Mouse (Mus musculus) lung, embryonic 14.5 days (tissue): ENCODE data around the gene Cd200r1. TPM values are rescaled to one million over a fixed set of nuclear protein-coding genes. Genes with fewer than 3 reads are reported as not detected.

Experiments
- ATAC-seq: fragments of 200-750 bp; cut with Nextera tagmentation; 2 replicates; pipeline ENCODE4 v1.8.0; 2017; ENCODE audit warnings: mild to moderate bottlenecking, moderate TSS enrichment, moderate library complexity; ENCODE audit not compliant: insufficient read depth
- DNase-seq: peaks from one replicate; pipeline ENCODE4 v3.0.0-alpha.2; 2015
- H3K27ac ChIP-seq: fragments of 300-500 bp; sonication (generic); 2 replicates; pipeline ENCODE4 v1.5.1; 2014; ENCODE audit warnings: low read depth, mild to moderate bottlenecking, moderate library complexity
- H3K27me3 ChIP-seq: fragments of 300-500 bp; sonication (generic); 2 replicates; pipeline ENCODE4 v1.6.1; 2014; ENCODE audit warnings: low read length, control low read depth; ENCODE audit not compliant: insufficient read depth
- H3K36me3 ChIP-seq: fragments of 300-500 bp; sonication (generic); 2 replicates; pipeline ENCODE4 v1.6.1; 2014; ENCODE audit warnings: control low read depth; ENCODE audit not compliant: insufficient read depth
- H3K4me1 ChIP-seq: fragments of 300-500 bp; sonication (generic); 2 replicates; pipeline ENCODE4 v1.6.1; 2014; ENCODE audit warnings: antibody characterized with exemption, control low read depth; ENCODE audit not compliant: insufficient read depth
- H3K4me2 ChIP-seq: fragments of 300-500 bp; sonication (generic); 2 replicates; pipeline ENCODE4 v1.6.1; 2014; ENCODE audit warnings: mild to moderate bottlenecking
- H3K4me3 ChIP-seq: fragments of 300-500 bp; sonication (generic); 2 replicates; pipeline ENCODE4 v1.5.1; 2014; ENCODE audit warnings: low read depth, low read length
- H3K9ac ChIP-seq: fragments of 300-500 bp; sonication (generic); 2 replicates; pipeline ENCODE4 v1.6.1; 2014
- H3K9me3 ChIP-seq: fragments of 300-500 bp; sonication (generic); 2 replicates; pipeline ENCODE4 v1.6.1; 2016; ENCODE audit warnings: low read depth, low read length, control low read depth
- CTCF ChIP-seq: IDR thresholded peaks from 2 replicates; pipeline ENCODE4 v1.5.1; 2016; ENCODE audit warnings: antibody characterized with exemption, low read depth
- WGBS: fragments of 180-500 bp; shearing (Covaris S2); extraction: QIAGEN DNeasy Blood & Tissue Kit; methylation state at CpG from one replicate; pipeline ENCODE4 v1.1.7; 2014; 5-methylcytosine and 5-hydroxymethylcytosine counted together
- polyA plus RNA-seq: library from polyadenylated mRNA; unstranded; fragments of >200 nt; fragmentation: Nextera tagmentation; extraction: Ambion mirVana; gene quantifications from 2 replicates; pipeline ENCODE4 v1.2.1, GENCODE M21; 2014

Cd200r1 gene
- polyA plus RNA-seq, 1 experiment from 2014 or later, result 1.3 TPM

- no peak for ATAC-seq
- no peak for TF ChIP-seq CTCF
- no peak for DNase-seq
- Histone ChIP-seq H3K9ac (no peak overlapping the region), H3K4me1 (no peaks in the 10 kb centered on the region), H3K36me3 (no peaks in the 10 kb centered on the region), H3K4me3 (no peak overlapping the region), H3K27me3 (no peaks in the 10 kb centered on the region), H3K27ac (no peak overlapping the region), H3K4me2 (no peak overlapping the region), H3K9me3 (no peaks in the 10 kb centered on the region)
- WGBS, result 75% methylated on average over 9 of the region's 9 CpGs
Measured at GRCm38 (mm10) chr16:44766320-44766892, 870 bp downstream of the Cd200r1 start.

- Histone ChIP-seq H3K4me3 (no peak overlapping the region), H3K4me1 (no peaks in the 10 kb centered on the region), H3K4me2 (no peak overlapping the region), H3K36me3 (no peaks in the 10 kb centered on the region), H3K9ac (no peak overlapping the region), H3K9me3 (no peaks in the 10 kb centered on the region), H3K27me3 (no peaks in the 10 kb centered on the region), H3K27ac (no peak overlapping the region)
- no peak for TF ChIP-seq CTCF
- no peak for DNase-seq
- no peak for ATAC-seq
- WGBS, result 77% methylated on average over 7 of the region's 7 CpGs
Measured at GRCm38 (mm10) chr16:44767506-44767905, 2.0 kb downstream of the Cd200r1 start.

GRCm38 (mm10) chr16:44767967-44768366 lies 2.4 kb downstream of the Cd200r1 start:
- Histone ChIP-seq H3K36me3 (no peaks in the 10 kb centered on the region), H3K4me2 (no peak overlapping the region), H3K4me1 (no peaks in the 10 kb centered on the region), H3K9me3 (no peaks in the 10 kb centered on the region), H3K27ac (no peak overlapping the region), H3K27me3 (no peaks in the 10 kb centered on the region), H3K4me3 (no peak overlapping the region), H3K9ac (no peak overlapping the region)
- TF ChIP-seq CTCF, result peak; percentile 82
- 39% methylated on average over 2 of the region's 2 CpGs for WGBS
- ATAC-seq, result peak; percentile 44; the same call in 1 of the 2 replicates
- DNase-seq, result peak; percentile 71

GRCm38 (mm10) chr16:44772577-44772976 lies 7.0 kb downstream of the Cd200r1 start:
- Histone ChIP-seq H3K9ac (no peak overlapping the region), H3K36me3 (no peaks in the 10 kb centered on the region), H3K9me3 (no peaks in the 10 kb centered on the region), H3K4me2 (no peak overlapping the region), H3K27ac (no peak overlapping the region), H3K4me3 (no peak overlapping the region), H3K27me3 (no peaks in the 10 kb centered on the region), H3K4me1 (no peaks in the 10 kb centered on the region)
- TF ChIP-seq CTCF, result no peak
- DNase-seq (no peak), ATAC-seq (no peak)
- WGBS, result 72% methylated on average over 6 of the region's 6 CpGs

GRCm38 (mm10) chr16:44773673-44774072 lies 8.1 kb downstream of the Cd200r1 start:
- H3K4me1 ChIP-seq, result no peaks in the 10 kb centered on the region
- TF ChIP-seq CTCF, result no peak
- H3K27me3 ChIP-seq, result no peaks in the 10 kb centered on the region
- no peak overlapping the region for H3K9ac ChIP-seq
- DNase-seq, result no peak
- no peak overlapping the region for H3K4me2 ChIP-seq
- H3K27ac ChIP-seq, result no peak overlapping the region
- WGBS, result 72% methylated on average over 3 of the region's 3 CpGs
- no peaks in the 10 kb centered on the region for H3K36me3 ChIP-seq
- no peaks in the 10 kb centered on the region for H3K9me3 ChIP-seq
- no peak overlapping the region for H3K4me3 ChIP-seq
- ATAC-seq, result no peak

GRCm38 (mm10) chr16:44774201-44774600 lies 8.7 kb downstream of the Cd200r1 start:
- DNase-seq, result no peak
- Histone ChIP-seq H3K36me3 (no peaks in the 10 kb centered on the region), H3K4me2 (no peak overlapping the region), H3K4me3 (no peak overlapping the region), H3K27me3 (no peaks in the 10 kb centered on the region), H3K9me3 (no peaks in the 10 kb centered on the region), H3K9ac (no peak overlapping the region), H3K4me1 (no peaks in the 10 kb centered on the region), H3K27ac (no peak overlapping the region)
- ATAC-seq, result no peak
- WGBS, result 84% methylated on average over 6 of the region's 6 CpGs
- TF ChIP-seq CTCF, result no peak

- no peak overlapping the region for H3K27ac ChIP-seq
- no peak overlapping the region for H3K4me3 ChIP-seq
- H3K9me3 ChIP-seq, result no peaks in the 10 kb centered on the region
- H3K4me2 ChIP-seq, result peak overlapping the region; percentile 44
- no peak for TF ChIP-seq CTCF
- H3K4me1 ChIP-seq, result no peaks in the 10 kb centered on the region
- no peaks in the 10 kb centered on the region for H3K27me3 ChIP-seq
- no peak overlapping the region for H3K9ac ChIP-seq
- ATAC-seq (peak; percentile 83), DNase-seq (peak; percentile 76)
- 33% methylated on average over 17 of the region's 17 CpGs for WGBS
- H3K36me3 ChIP-seq, result no peaks in the 10 kb centered on the region
Measured at GRCm38 (mm10) chr16:44778538-44779147, 13.1 kb downstream of the Cd200r1 start.
